Mouse (Mus musculus) B cell, adult 2 months (primary cell): ENCODE measurements around the gene Armc12.
"Not testable (repeated sequence)": the region's sequence is repeated elsewhere in the genome, so short reads cannot be mapped to it uniquely, and the experiment has no call there.

Experiments
- DNase-seq, 2 experiments: peaks; one replicate each; pipeline ENCODE4 v3.0.0; 2022

Gene Armc12

DNA sequence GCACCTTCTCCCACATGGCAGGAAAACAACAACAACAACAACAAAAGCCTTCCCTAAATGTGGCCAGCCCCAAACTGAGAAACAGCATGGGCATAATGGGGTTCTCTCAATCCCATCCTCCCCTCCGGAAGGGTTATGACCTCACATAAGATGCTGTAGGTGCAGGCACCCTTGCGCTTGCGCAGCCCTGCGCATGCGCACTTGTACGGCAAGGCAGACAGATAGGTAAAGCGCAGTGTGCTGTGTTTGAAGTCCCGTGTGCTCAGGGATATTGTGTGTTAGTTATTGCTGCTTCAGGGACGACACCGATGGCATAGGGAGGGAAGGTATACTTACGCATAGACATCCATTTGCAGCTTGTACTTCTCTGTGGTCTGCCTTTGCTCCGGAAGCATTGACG, 2.7 kb downstream of the Armc12 start:
- no peak for DNase-seq

- no peak for DNase-seq
Measured at GRCm38 (mm10) chr17:28537881-28538280, 7.3 kb downstream of the Armc12 start.

DNA sequence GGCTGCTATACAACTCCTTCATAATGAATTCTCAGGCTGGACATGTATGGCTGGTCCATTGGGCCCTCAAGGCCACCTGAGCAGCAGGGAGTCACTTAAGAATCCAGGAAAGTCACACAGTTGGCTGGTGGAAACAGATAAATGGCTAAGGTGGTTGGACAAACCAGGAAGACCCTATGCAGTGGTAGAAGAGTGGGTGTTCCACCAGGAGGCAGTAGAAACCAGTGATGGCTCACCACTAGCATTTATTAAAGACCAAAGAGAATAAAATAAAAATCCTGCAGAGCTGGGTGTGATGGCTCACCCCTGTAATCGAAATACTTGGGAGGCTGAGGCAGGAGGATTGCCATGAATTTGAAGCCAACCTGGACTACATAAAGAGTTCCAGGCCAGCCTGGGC, 16.3 kb downstream of the Armc12 start:
- peak; percentile 47 to 57 for DNase-seq

DNA sequence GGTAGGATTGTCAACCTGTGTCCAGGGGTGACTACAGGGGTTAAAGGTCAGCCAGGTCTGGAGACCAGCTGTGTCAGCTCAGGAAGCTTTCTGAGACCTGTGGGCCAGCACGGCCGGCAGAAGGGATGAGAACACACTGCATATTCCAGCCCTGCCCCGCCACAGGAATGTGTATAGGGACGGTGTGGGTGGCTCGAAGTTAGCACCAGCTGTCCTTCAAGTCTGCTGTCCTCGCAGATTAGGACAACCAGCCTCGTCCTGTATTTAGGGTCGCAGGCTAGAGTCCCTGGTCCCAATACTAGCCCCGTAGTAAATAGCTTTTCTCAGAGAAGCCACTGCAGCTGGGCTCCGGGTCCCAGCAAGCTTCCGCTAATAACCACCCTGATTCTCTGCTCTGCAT, 17.9 kb downstream of the Armc12 start:
- no peak for DNase-seq

- DNase-seq = no peak
Measured at GRCm38 (mm10) chr17:28549111-28549510, 18.5 kb downstream of the Armc12 start, which contains the start of gene Clpsl2. Gene Clpsl2, plus strand, starts transcription at chr17:28549411.

GRCm38 (mm10) chr17:28553040-28553793, 22.6 kb downstream of the Armc12 start:
- DNase-seq = peak; percentile 86 to 87

GRCm38 (mm10) chr17:28554021-28554420, 23.4 kb downstream of the Armc12 start:
- not testable (repeated sequence) for DNase-seq

DNA sequence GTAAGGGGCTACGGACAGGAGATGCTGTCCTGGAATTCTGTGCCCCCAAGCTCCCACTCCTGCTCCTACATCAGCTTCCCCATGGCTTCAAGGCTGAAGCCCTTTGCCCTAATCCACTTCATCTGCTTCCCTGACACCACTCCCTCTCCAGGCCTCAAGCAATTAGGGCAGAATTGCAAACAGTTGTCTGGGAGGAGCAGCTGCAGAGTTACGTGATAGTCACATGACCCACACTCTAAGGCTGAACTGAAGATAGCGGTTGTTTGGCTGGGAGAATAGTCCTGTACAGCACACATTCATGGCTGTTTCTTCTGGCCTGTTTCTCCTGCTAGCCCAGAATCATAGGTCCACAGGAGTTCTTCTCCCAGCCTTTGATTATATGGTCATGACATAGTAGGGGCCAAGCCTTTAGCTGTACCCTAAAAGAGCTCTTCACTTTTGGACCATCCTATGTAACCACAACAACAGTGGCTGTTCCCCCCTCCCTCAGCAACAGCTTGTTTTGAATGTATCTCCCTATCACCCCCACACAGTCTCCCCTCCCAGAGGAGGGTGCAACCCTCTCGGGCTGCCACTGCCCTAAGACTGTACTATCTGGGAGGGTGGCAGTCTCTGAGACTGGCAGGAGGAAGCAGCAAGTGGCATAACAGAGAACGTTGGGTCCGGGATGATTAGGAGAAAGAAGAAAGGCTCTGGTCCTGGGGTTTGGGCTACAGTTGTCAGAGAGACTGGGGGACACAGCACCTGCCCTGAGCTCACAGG, 26.2 kb downstream of the Armc12 start:
- DNase-seq = no peak

GRCm38 (mm10) chr17:28557772-28558171, 27.2 kb downstream of the Armc12 start:
- no peak for DNase-seq

GRCm38 (mm10) chr17:28560598-28560997, 30.0 kb downstream of the Armc12 start, which contains the start of gene Clps:
Gene Clps, minus strand, starts transcription at chr17:28560766.
- no peak for DNase-seq

DNA sequence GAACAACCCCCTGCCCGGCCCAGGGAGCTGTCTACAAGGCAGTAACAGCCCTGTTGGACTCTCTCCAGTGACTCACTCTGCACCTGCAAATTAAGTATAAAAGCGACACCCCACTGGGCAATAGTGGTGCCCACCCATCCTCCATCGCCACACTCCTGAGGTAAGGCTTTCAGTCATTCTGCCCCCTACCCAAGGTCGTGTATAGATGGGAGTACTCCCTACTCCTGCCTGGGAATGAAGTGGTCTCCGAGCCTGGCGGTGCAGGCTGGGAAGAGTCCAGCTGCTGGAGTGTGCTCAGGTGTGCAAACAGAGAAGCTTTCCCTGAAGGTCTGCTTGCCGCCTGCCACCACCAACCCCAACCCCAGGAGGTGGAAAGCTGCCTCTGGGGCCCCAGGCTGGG, 31.0 kb downstream of the Armc12 start:
- DNase-seq = no peak

GRCm38 (mm10) chr17:28565181-28565580, 34.6 kb downstream of the Armc12 start:
- DNase-seq = no peak

DNA sequence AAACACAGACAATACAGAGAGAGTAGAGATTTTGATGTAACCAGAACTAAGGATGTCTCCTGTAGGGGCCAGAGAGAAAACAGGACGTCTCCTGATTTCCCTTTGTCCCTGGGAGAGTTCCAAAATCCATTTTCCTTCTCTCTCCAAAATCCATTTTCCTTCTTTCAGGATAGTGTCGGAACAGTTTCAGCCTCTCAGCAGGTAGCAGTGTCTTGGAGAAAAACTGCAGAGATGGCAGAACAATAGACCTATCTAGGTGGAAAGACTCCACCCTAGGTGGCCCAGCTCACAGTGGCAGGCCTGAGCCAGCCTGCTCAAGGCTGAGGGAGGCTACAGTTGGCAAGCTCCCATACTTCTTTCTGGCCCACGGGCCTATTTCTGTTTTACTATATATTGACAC, 36.9 kb downstream of the Armc12 start:
- no peak for DNase-seq

- no peak for DNase-seq
Measured at GRCm38 (mm10) chr17:28571868-28572267, 41.3 kb downstream of the Armc12 start.

- no peak for DNase-seq
Measured at GRCm38 (mm10) chr17:28572521-28572920, 41.9 kb downstream of the Armc12 start.

- DNase-seq = no peak
Measured at GRCm38 (mm10) chr17:28572941-28573340, 42.3 kb downstream of the Armc12 start.

- peak; percentile 59 to 60 for DNase-seq
Measured at GRCm38 (mm10) chr17:28575244-28576125, 44.9 kb downstream of the Armc12 start, which contains the start of gene Lhfpl5. Gene Lhfpl5, plus strand, starts transcription at chr17:28575641.

- DNase-seq = peak; percentile 58 to 59
Measured at GRCm38 (mm10) chr17:28580396-28580795, 49.8 kb downstream of the Armc12 start.

DNA sequence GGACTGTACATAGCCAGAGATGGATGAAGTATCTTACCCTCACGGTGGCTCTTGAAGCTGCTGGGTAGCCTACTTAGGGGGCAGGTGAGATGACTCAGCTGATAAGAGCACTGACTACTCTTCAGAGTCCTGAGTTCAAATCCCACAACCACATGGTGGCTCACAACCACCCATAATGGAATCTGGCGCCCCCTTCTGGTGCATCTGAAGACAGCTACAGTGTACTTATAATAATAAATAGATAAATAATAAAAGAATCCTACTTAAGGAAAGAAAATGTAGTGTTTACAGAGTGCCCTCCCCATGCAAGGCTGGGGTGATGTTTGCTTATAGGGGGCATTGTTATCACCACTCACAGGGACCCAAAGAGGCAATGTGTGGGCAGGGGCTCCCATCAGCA, 50.5 kb downstream of the Armc12 start:
- no peak for DNase-seq

DNA sequence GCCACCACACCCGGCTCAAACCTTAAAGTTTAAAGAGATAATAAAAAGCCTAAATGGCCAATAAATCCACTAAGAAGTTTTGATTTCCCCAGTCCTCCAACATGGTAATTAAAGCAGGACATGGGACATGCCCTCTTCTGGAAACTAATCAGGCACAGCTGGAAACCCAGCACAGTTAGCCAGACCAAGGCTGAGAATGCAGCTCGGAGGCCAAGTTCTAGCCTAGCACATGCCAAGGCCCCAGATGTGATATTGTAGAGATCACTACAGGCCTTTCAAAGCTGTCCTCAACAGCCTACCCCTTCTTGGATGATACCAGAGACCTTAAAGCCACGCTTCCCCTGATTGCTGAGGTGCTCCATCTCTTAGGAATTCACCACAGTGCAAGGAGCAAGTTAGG, 55.9 kb downstream of the Armc12 start:
- no peak for DNase-seq

GRCm38 (mm10) chr17:28588591-28588990, 58.0 kb downstream of the Armc12 start:
- no peak for DNase-seq
